Mouse (Mus musculus) neutrophil, adult 83 days (primary cell): ENCODE results near the gene Agxt2. TPM values are rescaled to one million over a fixed set of nuclear protein-coding genes. Genes with fewer than 3 reads are reported as not detected.

Experiments used
- total RNA-seq, 2 experiments: library from RNA; stranded (reverse); gene quantifications; one replicate each; pipeline ENCODE4 v1.2.4; 2023

Gene Agxt2
- total RNA-seq: not detected

GRCm38 (mm10) chr15:10358039-10358948 lies at the start of gene Agxt2:
TSS of gene Agxt2 (plus strand) at chr15:10358532.

GRCm38 (mm10) chr15:10325080-10325479 lies 33.3 kb upstream of the Agxt2 start, which contains the start of gene Gm21973:
TSS of gene Gm21973 (plus strand) at chr15:10325380.

Other genes starting within 250 kb of the Agxt2 start
- not detected for gene Prlr, start 181.3 kb upstream of the Agxt2 start, total RNA-seq
- not detected for gene Gm21973, start 33.2 kb upstream of the Agxt2 start, total RNA-seq
- 10 to 100 TPM; 10.3 to 12.6 TPM for gene Dnajc21, start 112.0 kb downstream of the Agxt2 start, total RNA-seq
- gene Brix1, start 127.4 kb downstream of the Agxt2 start, total RNA-seq: 10 to 100 TPM; 11.6 to 12.0 TPM
- gene Rad1, start 127.5 kb downstream of the Agxt2 start, total RNA-seq: 10 to 100 TPM; 10.8 to 12.5 TPM
- gene Ttc23l, start 200.1 kb downstream of the Agxt2 start, total RNA-seq: not detected